Mouse (Mus musculus): ENCODE results near the gene Gm17581.

DNA sequence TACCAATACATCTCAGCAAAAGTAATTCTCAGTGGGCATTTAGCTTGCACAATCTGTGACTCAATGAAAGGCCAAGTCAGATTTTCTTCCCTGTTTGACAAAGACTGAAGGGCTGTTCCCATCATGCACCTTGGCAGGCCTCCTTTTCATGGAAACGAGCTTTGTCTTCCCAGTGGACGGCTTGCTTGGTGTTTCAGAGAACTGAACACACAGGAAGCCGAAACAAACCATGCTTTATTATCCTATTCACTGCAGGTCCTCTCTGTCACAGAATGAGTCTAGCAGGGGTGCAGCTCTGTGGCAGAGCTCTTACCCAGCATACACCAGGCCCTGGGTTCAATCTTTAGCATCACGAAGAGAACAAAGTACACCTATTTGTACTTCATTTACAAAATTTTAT is 32.0 kb downstream of the Gm17581 start:
- TF ChIP-seq POLR2A (IDR thresholded peaks at IDR 0.05; ENCODE audit: extremely low read depth, insufficient read depth, low read length) (no peak), CTCF (IDR thresholded peaks at IDR 0.05; ENCODE audit: low read depth, low read length) (no peak)
